Mouse (Mus musculus) ES-E14 (cell line): ENCODE measurements around the gene Celf5.

ENCODE experiments used
- HCFC1 ChIP-seq: IDR thresholded peaks from 2 replicates; pipeline ENCODE4 v1.6.1; 2012; ENCODE audit warnings: low read length, inconsistent platforms, borderline replicate concordance; ENCODE audit not compliant: insufficient read depth
- ZNF384 ChIP-seq: IDR thresholded peaks from 2 replicates; pipeline ENCODE4 v1.6.1; 2012; ENCODE audit warnings: low read depth, low read length, inconsistent platforms

- no peak for TF ChIP-seq ZNF384
- TF ChIP-seq HCFC1: no peak
Measured at GRCm38 (mm10) chr10:81412586-81413309, 69.8 kb downstream of the Celf5 start.
